Mouse (Mus musculus): Measurements from ENCODE around the gene Serpinb8.

- TF ChIP-seq POLR2A (IDR thresholded peaks at IDR 0.05; ENCODE audit: borderline replicate concordance, control insufficient read depth, low read depth, low read length) (no peak), CTCF (IDR thresholded peaks at IDR 0.05; ENCODE audit: control insufficient read depth, insufficient read depth, low read length) (no peak)
These were observed 5.8 kb upstream of the Serpinb8 start for GRCm38 (mm10) chr1:107583958-107584376.
